In genomic region chr10:78009184-78009944, GRCm38 (mm10) we compare ENCODE assay signal across 8 mouse cellular contexts. TPM values are rescaled to one million over a fixed set of nuclear protein-coding genes. Genes with fewer than 3 reads are reported as not detected.
DNase-seq lines count a peak whose midpoint lies in the region; ATAC-seq and TF ChIP-seq lines count a peak whose summit lies in the region.

No protein-coding gene starts in this region.

- H3K27me3 ChIP-seq in ES-Bruce4 (ENCODE audit: control insufficient read depth, insufficient read depth, low read length, poor library complexity, severe bottlenecking): no peaks in the 10 kb centered on the region
- H3K27me3 ChIP-seq in forebrain, embryonic 14.5 days (replicated peaks; ENCODE audit: control insufficient read depth, insufficient read depth, low read length): no peaks in the 10 kb centered on the region

- H3K4me2 ChIP-seq in forebrain, embryonic 14.5 days (ENCODE audit: low read length): peak overlapping the region; percentile 61

- ATAC-seq in cerebellum, adult (ENCODE audit: insufficient number of reproducible peaks, low FRiP score, low TSS enrichment): peak; percentile 95
- peak; percentile 98 for ATAC-seq in forebrain, embryonic 14.5 days
- peak; percentile 89 for ATAC-seq in neutrophil, adult 5-6 weeks (ENCODE audit: extremely low read depth, insufficient number of reproducible peaks, low FRiP score, poor library complexity, severe bottlenecking)

- H3K27ac ChIP-seq in ES-Bruce4 (ENCODE audit: insufficient read depth, low read length): peak overlapping the region; percentile 67
- peak overlapping the region; percentile 93 for H3K27ac ChIP-seq in forebrain, embryonic 14.5 days (ENCODE audit: low read depth, low read length)

- DNase-seq in forebrain, embryonic 14.5 days (ENCODE audit: low spot score): peak; percentile 96
- DNase-seq in heart, postnatal 25 days (ENCODE audit: low spot score): peak; percentile 89
- peak; percentile 90 to 96 for DNase-seq in layer of hippocampus, adult 18-20 months (ENCODE audit: low spot score in 2 of 2)
- peak; percentile 93 for DNase-seq in lung, adult 2 months
- peak; percentile 92 to 93 for DNase-seq in thymus, adult 18-20 months

- peak overlapping the region; percentile 67 for H3K9ac ChIP-seq in ES-Bruce4 (ENCODE audit: low read depth, poor library complexity, severe bottlenecking)
- peak overlapping the region; percentile 88 for H3K9ac ChIP-seq in forebrain, embryonic 14.5 days (ENCODE audit: low read length)

- H3K9me3 ChIP-seq in ES-Bruce4 (replicated peaks; ENCODE audit: control insufficient read depth, insufficient read depth, low read length, poor library complexity, severe bottlenecking): no peaks in the 10 kb centered on the region
- H3K9me3 ChIP-seq in forebrain, embryonic 14.5 days (replicated peaks; ENCODE audit: control insufficient read depth, low read length): no peaks in the 10 kb centered on the region

- peak; percentile 87 for TF ChIP-seq POLR2A in ES-Bruce4 (IDR thresholded peaks at IDR 0.05; ENCODE audit: insufficient read depth, low read length)
- peak; percentile 83; the same call in 1 of the 2 replicates for TF ChIP-seq POLR2A in lung, adult 2 months (IDR thresholded peaks at IDR 0.05; ENCODE audit: borderline replicate concordance, extremely low read depth, low read depth, low read length)

- TF ChIP-seq CTCF in ES-Bruce4 (IDR thresholded peaks at IDR 0.05; ENCODE audit: low read depth, low read length): peak; percentile 28
- TF ChIP-seq CTCF in lung, adult 2 months (IDR thresholded peaks at IDR 0.05; ENCODE audit: insufficient read depth, low read length): peak; percentile 47

- WGBS in forebrain, embryonic 14.5 days: under 1% methylated on average over 57 of the region's 59 CpGs
- WGBS in lung, adult 2 months: under 1% methylated on average over 59 of the region's 59 CpGs

- intact Hi-C loops in heart, postnatal 25 days (cut with DNase I): no loop called here

- peak overlapping the region; percentile 92 for H3K4me3 ChIP-seq in ES-Bruce4 (ENCODE audit: low read depth, low read length)
- peak overlapping the region; percentile 75 for H3K4me3 ChIP-seq in forebrain, embryonic 14.5 days (ENCODE audit: low read depth, low read length)
- peak overlapping the region; percentile 92 for H3K4me3 ChIP-seq in lung, adult 2 months (replicated peaks; ENCODE audit: extremely low read depth, low read depth, low read length)

- H3K4me1 ChIP-seq in ES-Bruce4 (ENCODE audit: control insufficient read depth, insufficient read depth, low read length): peaks cover 11% of the 10 kb centered on the region
- peaks cover 14% of the 10 kb centered on the region for H3K4me1 ChIP-seq in forebrain, embryonic 14.5 days (ENCODE audit: control insufficient read depth, insufficient read depth, low read length)
- peaks cover 3% of the 10 kb centered on the region; the same call in 1 of the 2 replicates for H3K4me1 ChIP-seq in lung, adult 2 months (ENCODE audit: control insufficient read depth, insufficient read depth, low read length)

- no peaks in the 10 kb centered on the region for H3K36me3 ChIP-seq in ES-Bruce4 (ENCODE audit: control insufficient read depth, insufficient read depth, low read length, poor library complexity, severe bottlenecking)
- no peaks in the 10 kb centered on the region for H3K36me3 ChIP-seq in forebrain, embryonic 14.5 days (ENCODE audit: control insufficient read depth, insufficient read depth, low read length)

- peak; percentile 62; the same call in 1 of the 2 replicates for TF ChIP-seq EP300 in ES-Bruce4 (IDR thresholded peaks at IDR 0.05; ENCODE audit: insufficient read depth, low read depth, low read length)

RNA-seq across cellular contexts. Expression of gene Pfkl, which starts 0.5 kb away (rescaled TPM):
- 100 and 102 TPM in 2 replicates for polyA plus RNA-seq in ES-Bruce4 (2011; ENCODE audit: insufficient read depth, insufficient read length, low read depth, missing spikeins)
- 77.0 and 91.6 TPM in 2 replicates for polyA plus RNA-seq in forebrain, embryonic 14.5 days (2014; fragmentation: Nextera tagmentation; extraction: Ambion mirVana)
- 100 to 1,000 TPM; 106 to 115 TPM for total RNA-seq in heart, postnatal 25 days (2021)
- 100 to 1,000 TPM; 217 to 223 TPM for total RNA-seq in layer of hippocampus, adult 18-20 months (2021)
- polyA plus RNA-seq in lung, adult 2 months (2012; rRNA removed): 55.8 and 70.0 TPM in 2 replicates
- total RNA-seq in neutrophil, adult 5-6 weeks (2017): 37.7 and 41.0 TPM in 2 replicates

RNA-seq across cellular contexts. Expression of gene 1810043G02Rik, which starts 31.0 kb away (rescaled TPM):
- 4.2 and 4.7 TPM in 2 replicates for polyA plus RNA-seq in ES-Bruce4 (2011; ENCODE audit: insufficient read depth, insufficient read length, low read depth, missing spikeins)
- polyA plus RNA-seq in forebrain, embryonic 14.5 days (2014; fragmentation: Nextera tagmentation; extraction: Ambion mirVana): 31.0 and 35.0 TPM in 2 replicates
- 10 to 100 TPM in 1 of 2 experiments, 1 to 10 TPM in 1; 9.7 to 11.1 TPM for total RNA-seq in heart, postnatal 25 days (2021)
- total RNA-seq in layer of hippocampus, adult 18-20 months (2021): 10 to 100 TPM; 39.9 to 40.5 TPM
- 46.6 and 46.9 TPM in 2 replicates for polyA plus RNA-seq in lung, adult 2 months (2012; rRNA removed)
- total RNA-seq in neutrophil, adult 5-6 weeks (2017): 7.6 and 9.8 TPM in 2 replicates

RNA-seq across cellular contexts. Expression of gene Dnmt3l, which starts 32.4 kb away (rescaled TPM):
- 175 and 179 TPM in 2 replicates for polyA plus RNA-seq in ES-Bruce4 (2011; ENCODE audit: insufficient read depth, insufficient read length, low read depth, missing spikeins)
- not detected in 2 replicates for polyA plus RNA-seq in forebrain, embryonic 14.5 days (2014; fragmentation: Nextera tagmentation; extraction: Ambion mirVana)
- under 1 TPM in 1 of 2 experiments, not detected in 1; 0.22 TPM for total RNA-seq in heart, postnatal 25 days (2021)
- total RNA-seq in layer of hippocampus, adult 18-20 months (2021): 1 to 10 TPM in 1 of 2 experiments, under 1 TPM in 1; 0.74 to 1.2 TPM
- polyA plus RNA-seq in lung, adult 2 months (2012; rRNA removed): 0.52 and 0.64 TPM in 2 replicates
- not detected in 2 replicates for total RNA-seq in neutrophil, adult 5-6 weeks (2017)

RNA-seq across cellular contexts. Expression of gene Aire, which starts 34.0 kb away (rescaled TPM):
- polyA plus RNA-seq in ES-Bruce4 (2011; ENCODE audit: insufficient read depth, insufficient read length, low read depth, missing spikeins): 20.9 and 23.5 TPM in 2 replicates
- polyA plus RNA-seq in forebrain, embryonic 14.5 days (2014; fragmentation: Nextera tagmentation; extraction: Ambion mirVana): 0.07 and 0.14 TPM in 2 replicates
- not detected for total RNA-seq in heart, postnatal 25 days (2021)
- under 1 TPM; 0.64 to 0.79 TPM for total RNA-seq in layer of hippocampus, adult 18-20 months (2021)
- 0.09 and 0.16 TPM in 2 replicates for polyA plus RNA-seq in lung, adult 2 months (2012; rRNA removed)
- total RNA-seq in neutrophil, adult 5-6 weeks (2017): 0.12 and 0.49 TPM in 2 replicates

RNA-seq across cellular contexts. Expression of gene Trpm2, which starts 39.0 kb away (rescaled TPM):
- 0.07 TPM in 1 of 2 replicates, not detected in the other for polyA plus RNA-seq in ES-Bruce4 (2011; ENCODE audit: insufficient read depth, insufficient read length, low read depth, missing spikeins)
- 1.4 and 2.8 TPM in 2 replicates for polyA plus RNA-seq in forebrain, embryonic 14.5 days (2014; fragmentation: Nextera tagmentation; extraction: Ambion mirVana)
- total RNA-seq in heart, postnatal 25 days (2021): under 1 TPM; 0.55 to 0.56 TPM
- 10 to 100 TPM; 37.9 to 40.8 TPM for total RNA-seq in layer of hippocampus, adult 18-20 months (2021)
- polyA plus RNA-seq in lung, adult 2 months (2012; rRNA removed): 2.2 and 3.9 TPM in 2 replicates
- 216 and 259 TPM in 2 replicates for total RNA-seq in neutrophil, adult 5-6 weeks (2017)

Comparison
In these comparisons a context has a peak if more than half of its experiments do, and no peak if none do; other contexts are left out.
1. Peak in every context shown above with its lines: DNase-seq, ATAC-seq, H3K4me3 ChIP-seq and H3K27ac ChIP-seq.